Mouse (Mus musculus) heart, embryonic 10.5 days (tissue): ENCODE measurements around the gene Zfp689. TPM values are rescaled to one million over a fixed set of nuclear protein-coding genes. Genes with fewer than 3 reads are reported as not detected.
"Not testable (repeated sequence)": the region's sequence is repeated elsewhere in the genome, so short reads cannot be mapped to it uniquely, and the experiment has no call there.

Source experiments
- DNase-seq: peaks from one replicate; pipeline ENCODE4 v3.0.0-alpha.2; 2017; ENCODE audit warnings: low spot score
- H3K27ac ChIP-seq: fragments of 300-500 bp; sonication (generic); 2 replicates; pipeline ENCODE4 v1.5.1; 2016; ENCODE audit warnings: mild to moderate bottlenecking
- H3K27me3 ChIP-seq: fragments of 300-500 bp; sonication (generic); 2 replicates; pipeline ENCODE4 v1.6.1; 2016; ENCODE audit warnings: mild to moderate bottlenecking; ENCODE audit not compliant: poor library complexity, insufficient read depth, severe bottlenecking
- H3K36me3 ChIP-seq: fragments of 300-500 bp; sonication (generic); 2 replicates; pipeline ENCODE4 v1.6.1; 2016; ENCODE audit warnings: mild to moderate bottlenecking, moderate library complexity
- H3K4me1 ChIP-seq: fragments of 300-500 bp; sonication (generic); 2 replicates; pipeline ENCODE4 v1.6.1; 2016; ENCODE audit warnings: mild to moderate bottlenecking
- H3K4me3 ChIP-seq: fragments of 300-500 bp; sonication (generic); 2 replicates; pipeline ENCODE4 v1.5.1; 2016; ENCODE audit warnings: mild to moderate bottlenecking, moderate library complexity
- H3K9me3 ChIP-seq: fragments of 300-500 bp; sonication (generic); 2 replicates; pipeline ENCODE4 v1.6.1; 2016; ENCODE audit warnings: mild to moderate bottlenecking, moderate library complexity
- WGBS: fragments of 180-500 bp; shearing (Covaris S2); methylation state at CpG from one replicate; pipeline ENCODE4 v1.1.7; 2016; 5-methylcytosine and 5-hydroxymethylcytosine counted together
- polyA plus RNA-seq: library from polyadenylated mRNA; unstranded; fragments of >200 nt; fragmentation: Nextera tagmentation; extraction: Ambion mirVana; gene quantifications from 2 replicates; pipeline ENCODE4 v1.2.1, GENCODE M21; 2016

Zfp689 gene
- 6.6 and 7.0 TPM in 2 replicates for polyA plus RNA-seq

DNA sequence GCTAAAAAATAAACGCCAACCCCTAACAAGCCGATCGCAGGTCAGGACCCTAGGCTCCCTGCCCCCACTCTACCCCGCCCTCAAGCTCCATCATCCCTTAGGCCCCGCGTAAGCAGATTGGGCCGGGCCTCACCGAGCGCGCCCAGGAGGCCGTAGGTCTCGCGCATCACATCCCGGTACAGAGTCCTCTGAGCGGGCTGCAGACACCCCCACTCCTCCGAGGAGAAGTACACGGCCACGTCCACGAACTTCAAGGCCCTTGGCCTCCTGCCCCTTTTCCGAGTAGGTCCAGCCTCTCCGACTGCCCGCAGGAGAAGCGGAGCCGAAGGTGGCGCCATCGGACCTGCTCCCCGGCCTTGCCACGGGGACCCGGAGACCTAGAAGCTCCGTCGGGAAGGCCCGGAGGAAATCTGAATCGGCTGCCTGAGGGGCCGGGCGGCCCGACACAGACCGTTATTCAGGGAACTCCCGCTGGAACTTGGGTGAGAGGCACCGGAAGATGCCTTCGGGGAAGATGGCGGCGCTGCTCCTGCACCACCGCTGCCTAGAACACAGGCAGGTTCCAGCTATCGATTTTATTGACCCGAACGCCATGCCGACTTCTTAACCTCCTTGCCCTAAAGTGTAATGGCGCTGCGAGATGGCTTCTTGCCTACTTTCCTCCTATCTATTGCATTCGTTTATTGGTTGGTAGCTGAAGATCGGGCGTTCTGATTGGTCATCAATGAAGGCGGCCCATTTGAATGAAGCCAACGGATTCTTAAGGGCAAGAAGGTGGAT is at the start of gene Zfp689:
TSS of gene Zfp689 (minus strand) at position 638 of the 780 bp plus-strand sequence.
- Histone ChIP-seq H3K9me3 (no peaks in the 10 kb centered on the region), H3K36me3 (peaks cover 56% of the 10 kb centered on the region), H3K27me3 (no peaks in the 10 kb centered on the region), H3K4me3 (peak within 1 kb of the TSS; percentile 97), H3K4me1 (peaks cover 37% of the 10 kb centered on the region), H3K27ac (peak within 1 kb of the TSS; percentile 98)
- peak; percentile 97 for DNase-seq
- under 1% methylated on average over 54 of the region's 54 CpGs for WGBS

DNA sequence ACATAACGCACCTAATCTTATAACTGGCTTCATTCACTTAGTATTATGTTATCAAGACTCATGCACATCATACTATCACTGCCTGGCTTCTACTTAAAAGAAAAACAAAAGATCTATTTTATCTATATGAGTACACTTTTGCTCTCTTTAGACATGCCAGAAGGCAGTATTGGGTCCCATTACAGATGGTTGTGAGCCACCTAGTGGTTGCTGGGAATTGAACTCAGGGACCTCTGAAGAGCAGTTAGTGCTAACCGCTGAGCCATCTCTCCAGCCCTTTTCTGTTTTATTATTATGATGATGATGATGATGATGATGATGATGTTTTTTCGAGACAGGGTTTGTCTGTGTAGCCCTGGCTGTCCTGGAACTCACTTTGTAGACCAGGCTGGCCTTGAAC is 49.4 kb upstream of the Zfp689 start:
- 40% methylated on average over 3 of the region's 3 CpGs for WGBS
- Histone ChIP-seq H3K36me3 (no peaks in the 10 kb centered on the region), H3K9me3 (no peaks in the 10 kb centered on the region), H3K4me1 (0 out of 2 replicates have a peak, but pooled peaks cover 8% of the 10 kb centered on the region), H3K27me3 (no peaks in the 10 kb centered on the region), H3K4me3 (no peak overlapping the region), H3K27ac (no peak overlapping the region)
- DNase-seq: no peak

DNA sequence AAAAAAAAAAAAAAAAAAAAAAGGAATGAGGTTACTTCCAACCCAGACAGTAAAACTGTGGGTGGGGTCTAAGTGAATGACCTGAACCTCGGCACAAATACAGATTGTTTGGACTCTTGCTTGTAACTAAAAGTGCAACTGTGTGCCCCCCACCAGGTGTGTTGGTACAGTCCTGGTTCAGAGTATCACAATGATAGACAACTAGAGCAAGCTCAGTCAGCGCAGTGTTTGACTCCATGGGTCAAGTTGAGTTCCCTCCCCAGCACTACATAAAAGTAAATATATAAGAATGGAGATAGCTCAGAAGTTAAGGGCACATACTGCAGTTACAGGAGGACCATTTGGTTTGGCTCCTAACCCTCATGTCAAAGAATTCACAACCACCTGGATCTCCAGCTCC is 48.4 kb upstream of the Zfp689 start:
- Histone ChIP-seq H3K27ac (no peak overlapping the region), H3K4me3 (no peak overlapping the region), H3K9me3 (no peaks in the 10 kb centered on the region), H3K27me3 (no peaks in the 10 kb centered on the region), H3K36me3 (peaks cover 5% of the 10 kb centered on the region), H3K4me1 (0 out of 2 replicates have a peak, but pooled peaks cover 8% of the 10 kb centered on the region)
- DNase-seq: no peak
- WGBS: 86% methylated on average over 2 of the region's 2 CpGs

DNA sequence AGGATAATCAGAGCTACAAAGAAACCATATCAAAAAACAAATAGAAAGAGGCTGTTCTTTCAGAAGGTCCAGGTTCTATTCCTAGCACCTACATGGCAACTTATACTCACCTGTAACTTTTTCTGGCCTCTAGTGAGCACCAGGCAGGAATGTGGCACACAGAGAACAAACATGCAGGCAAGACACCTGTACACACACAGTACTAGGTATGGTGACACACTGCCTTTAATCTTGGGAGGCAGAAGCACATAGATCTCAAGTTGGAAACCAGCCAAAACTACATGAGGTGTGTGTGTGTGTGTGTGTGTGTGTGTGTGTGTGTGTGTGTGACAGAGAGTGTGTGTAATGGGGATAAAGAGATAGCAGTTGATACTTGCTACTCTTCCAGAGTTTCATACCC is 45.7 kb upstream of the Zfp689 start:
- Histone ChIP-seq H3K36me3 (peaks cover 32% of the 10 kb centered on the region), H3K9me3 (no peaks in the 10 kb centered on the region), H3K27ac (no peak overlapping the region), H3K4me1 (0 out of 2 replicates have a peak, but pooled peaks cover 8% of the 10 kb centered on the region), H3K27me3 (no peaks in the 10 kb centered on the region), H3K4me3 (no peak overlapping the region)
- no peak for DNase-seq

DNA sequence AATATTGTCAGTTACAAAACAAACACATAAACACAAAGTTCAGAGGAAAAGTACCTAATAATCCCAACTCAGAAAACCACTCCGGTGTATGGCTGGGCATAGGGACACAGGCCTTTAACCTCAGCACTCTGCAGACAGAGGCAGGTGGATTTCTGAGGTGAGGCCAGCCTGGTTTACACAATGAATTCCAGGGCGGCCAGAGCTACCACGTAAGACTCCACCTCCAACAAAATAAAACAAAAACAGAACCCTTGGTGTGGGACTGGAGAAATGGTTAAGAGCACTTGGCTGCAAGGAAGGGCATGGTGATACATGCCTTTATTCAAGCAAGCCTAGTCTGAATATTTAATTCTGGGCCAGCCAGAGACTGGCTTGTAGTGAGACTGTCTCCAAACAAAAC is 42.9 kb upstream of the Zfp689 start:
- no peak overlapping the region for H3K27ac ChIP-seq
- H3K36me3 ChIP-seq: peaks cover 59% of the 10 kb centered on the region
- 79% methylated on average over 3 of the region's 3 CpGs for WGBS
- no peaks in the 10 kb centered on the region for H3K27me3 ChIP-seq
- 0 out of 2 replicates have a peak, but pooled peaks cover 8% of the 10 kb centered on the region for H3K4me1 ChIP-seq
- no peak overlapping the region for H3K4me3 ChIP-seq
- H3K9me3 ChIP-seq: no peaks in the 10 kb centered on the region
- no peak for DNase-seq

DNA sequence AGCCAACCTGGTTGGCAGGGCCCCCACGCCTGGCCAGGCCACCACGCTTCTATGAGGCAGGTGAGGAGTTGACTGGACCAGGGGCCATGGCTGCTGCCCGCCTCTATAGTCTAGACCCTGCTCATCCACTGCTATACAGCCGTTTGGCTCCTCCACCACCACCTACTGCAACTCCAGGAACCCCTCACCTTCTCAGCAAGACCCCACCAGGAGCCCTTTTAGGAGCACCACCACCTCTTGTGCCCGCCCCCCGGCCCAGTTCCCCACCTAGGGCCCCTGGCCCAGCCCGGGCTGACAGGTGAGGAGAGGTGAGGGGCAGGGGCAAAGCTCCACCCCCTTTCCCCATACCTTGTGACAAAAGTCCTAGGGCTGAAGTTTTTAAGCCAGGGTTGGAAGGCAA is 41.0 kb upstream of the Zfp689 start:
- H3K4me3 ChIP-seq: no peak overlapping the region
- no peak for DNase-seq
- no peaks in the 10 kb centered on the region for H3K9me3 ChIP-seq
- H3K27ac ChIP-seq: no peak overlapping the region
- 86% methylated on average over 7 of the region's 7 CpGs for WGBS
- H3K36me3 ChIP-seq: peaks cover 77% of the 10 kb centered on the region
- 0 out of 2 replicates have a peak, but pooled peaks cover 8% of the 10 kb centered on the region for H3K4me1 ChIP-seq
- H3K27me3 ChIP-seq: no peaks in the 10 kb centered on the region

DNA sequence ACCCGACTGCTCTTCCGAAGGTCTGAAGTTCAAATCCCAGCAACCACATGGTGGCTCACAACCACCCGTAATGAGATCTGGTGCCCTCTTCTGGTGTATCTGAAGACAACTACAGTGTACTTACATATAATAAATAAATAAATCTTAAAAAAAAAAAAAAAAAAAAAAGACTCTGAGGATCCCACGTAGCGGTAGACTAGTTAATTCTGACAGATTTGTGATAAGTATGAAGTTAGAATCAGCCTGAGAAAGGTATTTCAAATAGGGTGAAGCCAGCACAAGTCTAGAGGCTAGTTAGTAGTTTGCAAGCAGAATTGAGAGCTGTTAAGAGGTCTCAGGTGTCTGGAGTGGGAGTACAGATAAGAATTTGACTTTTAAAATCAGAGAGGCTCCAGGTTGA is 39.4 kb upstream of the Zfp689 start:
- H3K27me3 ChIP-seq, DNase-seq, H3K4me1 ChIP-seq, H3K9me3 ChIP-seq, H3K27ac ChIP-seq, H3K4me3 ChIP-seq: not testable (repeated sequence)
- WGBS: 83% methylated on average over 5 of the region's 5 CpGs
- peaks cover 93% of the 10 kb centered on the region for H3K36me3 ChIP-seq

DNA sequence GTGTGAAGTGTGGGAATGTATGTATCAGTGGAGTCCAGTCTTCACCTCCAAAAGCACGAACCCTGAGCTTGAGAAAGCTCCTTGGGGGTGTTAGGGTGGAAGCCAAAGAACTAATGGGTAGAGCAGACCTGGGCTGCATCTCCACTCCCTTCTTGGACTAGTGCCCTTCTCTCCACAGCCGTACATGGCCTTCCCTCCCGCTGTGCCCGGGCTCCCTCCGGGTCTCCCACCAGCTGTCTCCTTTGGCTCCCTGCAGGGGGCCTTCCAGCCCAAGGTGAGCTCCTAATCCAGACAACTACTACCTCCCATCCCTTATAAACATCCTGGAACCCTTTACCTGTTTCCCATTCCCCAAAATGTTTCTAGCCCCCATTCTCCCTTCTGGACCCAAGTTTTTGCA is 36.5 kb upstream of the Zfp689 start:
- WGBS: 82% methylated on average over 5 of the region's 5 CpGs
- no peak for DNase-seq
- H3K4me1 ChIP-seq: peaks cover 6% of the 10 kb centered on the region
- H3K27me3 ChIP-seq: no peaks in the 10 kb centered on the region
- H3K27ac ChIP-seq: no peak overlapping the region
- H3K9me3 ChIP-seq: no peaks in the 10 kb centered on the region
- H3K4me3 ChIP-seq: no peak overlapping the region
- peaks cover 95% of the 10 kb centered on the region for H3K36me3 ChIP-seq

DNA sequence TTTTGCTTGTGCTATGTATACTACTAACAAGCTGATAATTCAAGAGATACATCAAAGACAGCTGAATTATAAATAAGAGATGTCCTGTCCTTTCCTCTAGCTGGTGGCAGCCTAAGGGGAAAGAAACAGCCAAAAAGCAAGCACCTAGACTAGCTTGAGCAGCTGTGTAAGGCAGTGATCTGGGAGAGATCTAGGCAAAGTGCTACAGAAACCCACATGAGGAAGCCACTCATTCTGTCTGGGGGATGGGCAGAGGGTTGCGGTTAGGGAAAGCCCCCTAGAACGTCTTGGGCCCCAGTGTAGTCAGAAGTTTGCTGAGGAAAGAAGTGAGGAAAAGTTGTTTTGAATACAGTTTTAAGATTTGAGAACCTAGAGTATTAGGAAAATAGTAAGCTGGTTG is 31.4 kb upstream of the Zfp689 start:
- no peak for DNase-seq

DNA sequence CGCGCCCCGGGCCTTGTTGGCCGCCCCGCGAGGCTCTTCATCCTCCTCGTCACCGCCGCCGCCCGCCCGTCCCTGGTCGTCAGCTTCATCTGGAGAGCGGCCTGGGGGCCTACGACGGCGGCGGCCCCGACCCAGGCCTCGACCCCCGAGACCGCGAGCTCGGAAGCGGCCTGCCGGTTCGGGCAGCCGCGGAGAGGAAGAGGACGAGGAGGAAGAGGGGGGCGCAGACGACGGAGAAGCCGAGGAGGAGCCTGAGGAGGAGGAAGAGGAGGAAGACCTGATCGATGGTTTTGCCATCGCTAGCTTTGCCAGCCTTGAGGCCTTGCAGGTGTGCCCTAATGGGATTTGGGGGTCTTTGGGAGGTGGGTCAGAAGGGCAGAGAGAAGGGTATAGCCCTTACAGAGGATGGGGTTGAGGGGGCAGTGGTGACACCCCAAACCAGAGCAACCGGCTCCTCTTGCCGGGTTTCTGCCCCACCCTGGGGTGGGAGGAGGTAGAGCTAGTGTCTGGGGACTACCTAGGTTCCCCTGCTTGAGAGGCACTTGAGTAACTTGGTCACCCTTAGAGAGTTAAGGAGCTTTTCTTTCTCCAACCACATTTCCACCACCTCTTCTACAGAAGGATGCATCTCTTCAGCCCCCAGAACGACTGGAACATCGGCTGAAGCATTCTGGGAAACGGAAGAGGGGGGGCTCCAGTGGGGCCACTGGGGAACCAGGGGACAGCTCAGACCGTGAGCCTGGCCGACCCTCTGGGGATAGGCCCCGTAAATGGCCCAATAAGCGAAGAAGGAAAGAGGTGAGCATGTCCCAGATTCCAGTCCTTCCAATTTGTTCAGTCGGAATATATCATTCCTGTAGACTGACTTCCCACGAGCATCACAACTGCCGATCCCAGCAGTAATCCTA is 30.6 kb upstream of the Zfp689 start:
- H3K4me1 ChIP-seq: peaks cover 24% of the 10 kb centered on the region
- peak overlapping the region; percentile 95 for H3K27ac ChIP-seq
- WGBS: 6% methylated on average over 47 of the region's 48 CpGs
- no peaks in the 10 kb centered on the region for H3K27me3 ChIP-seq
- peak overlapping the region; percentile 100 for H3K4me3 ChIP-seq
- peak; percentile 74 for DNase-seq
- no peaks in the 10 kb centered on the region for H3K9me3 ChIP-seq
- peaks cover 63% of the 10 kb centered on the region for H3K36me3 ChIP-seq

More for the DNA sequence above, 31.4 kb upstream of the Zfp689 start:
- Histone ChIP-seq H3K36me3 (peaks cover 63% of the 10 kb centered on the region), H3K9me3 (no peaks in the 10 kb centered on the region), H3K27me3 (no peaks in the 10 kb centered on the region), H3K27ac (no peak overlapping the region), H3K4me1 (peaks cover 24% of the 10 kb centered on the region), H3K4me3 (peak overlapping the region; percentile 100)
- 66% methylated on average over 2 of the region's 2 CpGs for WGBS

DNA sequence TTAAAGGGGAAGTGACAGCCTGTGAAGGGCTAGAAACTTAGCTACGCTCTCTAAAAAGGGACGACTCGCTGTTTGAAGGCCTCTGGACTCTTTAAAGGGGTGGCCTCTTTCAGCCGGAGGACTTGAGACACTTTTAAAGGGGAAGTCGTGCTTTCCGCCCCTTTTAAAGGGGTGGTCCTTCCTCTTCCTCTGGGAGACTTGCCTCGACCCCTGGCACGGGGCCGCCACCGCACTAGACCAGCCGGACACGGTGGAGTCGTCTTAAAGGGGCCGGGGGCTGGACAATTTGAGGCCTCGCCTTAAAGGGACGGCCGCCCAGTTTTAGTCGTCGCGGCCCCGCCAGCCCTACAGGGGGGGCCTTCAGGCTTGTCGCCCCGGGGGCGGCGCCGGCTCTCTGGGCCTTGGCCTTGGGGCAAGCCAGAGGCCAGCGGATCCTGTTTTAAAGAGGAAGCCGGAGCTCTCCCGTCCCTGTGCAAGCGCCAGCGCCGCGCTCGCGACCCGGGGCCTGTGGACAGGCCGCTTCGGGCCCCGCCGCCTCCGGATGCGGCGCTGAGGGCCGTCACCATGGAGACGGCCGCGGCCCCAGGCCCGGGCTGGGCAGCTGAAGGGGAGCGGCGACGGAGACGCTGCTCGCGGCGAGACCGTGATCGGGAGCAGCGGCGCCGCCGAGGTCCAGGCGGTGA is 29.8 kb upstream of the Zfp689 start, which contains the start of gene Fbrs:
TSS of gene Fbrs (plus strand) at position 565 of the 683 bp plus-strand sequence.
- peak within 1 kb of the TSS; percentile 95 for H3K27ac ChIP-seq
- H3K9me3 ChIP-seq: no peaks in the 10 kb centered on the region
- peak within 1 kb of the TSS; percentile 100 for H3K4me3 ChIP-seq
- H3K27me3 ChIP-seq: no peaks in the 10 kb centered on the region
- peak; percentile 98 for DNase-seq
- H3K36me3 ChIP-seq: peaks cover 63% of the 10 kb centered on the region
- H3K4me1 ChIP-seq: peaks cover 24% of the 10 kb centered on the region
- under 1% methylated on average over 61 of the region's 62 CpGs for WGBS
